Mouse (Mus musculus): ENCODE measurements around the gene Gp1ba.

GRCm38 (mm10) chr11:70594253-70594989, 44.5 kb upstream of the Gp1ba start:
- TF ChIP-seq CTCF (IDR thresholded peaks at IDR 0.05; ENCODE audit: control insufficient read depth, insufficient read depth, insufficient replicate concordance, low read depth, low read length) (no peak), POLR2A (IDR thresholded peaks at IDR 0.05; ENCODE audit: control insufficient read depth, low read depth, low read length) (no peak)

Data from testis, adult 2 months (tissue).